Mouse (Mus musculus): Measurements from ENCODE around the gene Tnip1. TPM values are rescaled to one million over a fixed set of nuclear protein-coding genes. Genes with fewer than 3 reads are reported as not detected.

Tnip1 gene
- total RNA-seq, 2 experiments from 2014 or later: 12.8 to 17.8 TPM

- ATAC-seq (replicated peaks; ENCODE audit: low FRiP score, low TSS enrichment, poor library complexity, severe bottlenecking): no peak
These were observed 22.7 kb downstream of the Tnip1 start for GRCm38 (mm10) chr11:54940056-54940455.

GRCm38 (mm10) chr11:54939501-54939900, 23.2 kb downstream of the Tnip1 start:
- ATAC-seq (replicated peaks; ENCODE audit: low FRiP score, low TSS enrichment, poor library complexity, severe bottlenecking): no peak

- peak; percentile 45 for ATAC-seq (replicated peaks; ENCODE audit: low FRiP score, low TSS enrichment, poor library complexity, severe bottlenecking)
These were observed 26.0 kb downstream of the Tnip1 start for GRCm38 (mm10) chr11:54936771-54937140.

GRCm38 (mm10) chr11:54936035-54936770, 26.5 kb downstream of the Tnip1 start:
- ATAC-seq (replicated peaks; ENCODE audit: low FRiP score, low TSS enrichment, poor library complexity, severe bottlenecking): peak; percentile 39; the same call in 1 of the 2 replicates

- no peak for ATAC-seq (replicated peaks; ENCODE audit: low FRiP score, low TSS enrichment, poor library complexity, severe bottlenecking)
These were observed 28.5 kb downstream of the Tnip1 start for GRCm38 (mm10) chr11:54934198-54934597.

- ATAC-seq (replicated peaks; ENCODE audit: low FRiP score, low TSS enrichment, poor library complexity, severe bottlenecking): no peak
These were observed 30.2 kb downstream of the Tnip1 start for GRCm38 (mm10) chr11:54932540-54932939.

GRCm38 (mm10) chr11:54931405-54932093, 31.2 kb downstream of the Tnip1 start:
- no peak for ATAC-seq (replicated peaks; ENCODE audit: low FRiP score, low TSS enrichment, poor library complexity, severe bottlenecking)

GRCm38 (mm10) chr11:54930318-54930979, 32.3 kb downstream of the Tnip1 start:
- peak; percentile 55; the same call in 1 of the 2 replicates for ATAC-seq (replicated peaks; ENCODE audit: low FRiP score, low TSS enrichment, poor library complexity, severe bottlenecking)

GRCm38 (mm10) chr11:54929744-54930143, 33.0 kb downstream of the Tnip1 start:
- ATAC-seq (replicated peaks; ENCODE audit: low FRiP score, low TSS enrichment, poor library complexity, severe bottlenecking): no peak

GRCm38 (mm10) chr11:54929290-54929689, 33.4 kb downstream of the Tnip1 start:
- no peak for ATAC-seq (replicated peaks; ENCODE audit: low FRiP score, low TSS enrichment, poor library complexity, severe bottlenecking)

GRCm38 (mm10) chr11:54928886-54929285, 33.8 kb downstream of the Tnip1 start:
- ATAC-seq (replicated peaks; ENCODE audit: low FRiP score, low TSS enrichment, poor library complexity, severe bottlenecking): no peak

GRCm38 (mm10) chr11:54928219-54928618, 34.5 kb downstream of the Tnip1 start:
- ATAC-seq (replicated peaks; ENCODE audit: low FRiP score, low TSS enrichment, poor library complexity, severe bottlenecking): no peak

GRCm38 (mm10) chr11:54927346-54928140, 35.2 kb downstream of the Tnip1 start:
- ATAC-seq (replicated peaks; ENCODE audit: low FRiP score, low TSS enrichment, poor library complexity, severe bottlenecking): peak; percentile 85

- no peak for ATAC-seq (replicated peaks; ENCODE audit: low FRiP score, low TSS enrichment, poor library complexity, severe bottlenecking)
These were observed 38.6 kb downstream of the Tnip1 start for GRCm38 (mm10) chr11:54924145-54924544.

- no peak for ATAC-seq (replicated peaks; ENCODE audit: low FRiP score, low TSS enrichment, poor library complexity, severe bottlenecking)
These were observed 40.2 kb downstream of the Tnip1 start for GRCm38 (mm10) chr11:54922488-54922887.

GRCm38 (mm10) chr11:54921798-54922197, 40.9 kb downstream of the Tnip1 start:
- no peak for ATAC-seq (replicated peaks; ENCODE audit: low FRiP score, low TSS enrichment, poor library complexity, severe bottlenecking)

GRCm38 (mm10) chr11:54920973-54921580, 41.6 kb downstream of the Tnip1 start:
- ATAC-seq (replicated peaks; ENCODE audit: low FRiP score, low TSS enrichment, poor library complexity, severe bottlenecking): no peak

- ATAC-seq (replicated peaks; ENCODE audit: low FRiP score, low TSS enrichment, poor library complexity, severe bottlenecking): no peak
These were observed 42.4 kb downstream of the Tnip1 start for GRCm38 (mm10) chr11:54920127-54920972.
